In genomic region chr2:148409141-148409540, GRCm38 (mm10) we compare ENCODE assay signal across 8 mouse cellular contexts. TPM values are rescaled to one million over a fixed set of nuclear protein-coding genes. Genes with fewer than 3 reads are reported as not detected.
DNase-seq lines count a peak whose midpoint lies in the region; ATAC-seq and TF ChIP-seq lines count a peak whose summit lies in the region.

No protein-coding gene starts in this region.

- no peak overlapping the region for H3K4me2 ChIP-seq in embryonic facial prominence, embryonic 11.5 days (ENCODE audit: low read depth, low read length)
- H3K4me2 ChIP-seq in limb, embryonic 15.5 days: no peak overlapping the region
- no peak overlapping the region for H3K4me2 ChIP-seq in midbrain, embryonic 15.5 days

- TF ChIP-seq EP300 in heart, adult 2 months (IDR thresholded peaks at IDR 0.05; ENCODE audit: insufficient read depth, low read depth, low read length): peak; percentile 95

- H3K9me3 ChIP-seq in embryonic facial prominence, embryonic 11.5 days (replicated peaks; ENCODE audit: control insufficient read depth, low read length): no peaks in the 10 kb centered on the region
- H3K9me3 ChIP-seq in limb, embryonic 15.5 days: no peaks in the 10 kb centered on the region
- no peaks in the 10 kb centered on the region for H3K9me3 ChIP-seq in midbrain, embryonic 15.5 days

- peak; percentile 91 for DNase-seq in adrenal gland, adult 2 months
- peak; percentile 75 for DNase-seq in embryonic facial prominence, embryonic 11.5 days (ENCODE audit: low spot score)
- DNase-seq in heart, adult 2 months: peak; percentile 88 to 89
- DNase-seq in kidney, adult 2 months: peak; percentile 92
- DNase-seq in spleen, adult 18-20 months: peak; percentile 70 to 73

- no peaks in the 10 kb centered on the region for H3K79me2 ChIP-seq in heart, adult 2 months (replicated peaks; ENCODE audit: control insufficient read depth, insufficient read depth, low read length)

- H3K9ac ChIP-seq in embryonic facial prominence, embryonic 11.5 days (replicated peaks; ENCODE audit: low read length): no peak overlapping the region
- H3K9ac ChIP-seq in heart, adult 2 months (ENCODE audit: low read depth, low read length): 0 out of 2 replicates have a peak overlapping the region, but pooled peaks have one; percentile 15
- H3K9ac ChIP-seq in limb, embryonic 15.5 days: no peak overlapping the region
- H3K9ac ChIP-seq in midbrain, embryonic 15.5 days: no peak overlapping the region

- peak; percentile 73 for TF ChIP-seq CTCF in heart, adult 2 months (IDR thresholded peaks at IDR 0.05)
- peak; percentile 89 for TF ChIP-seq CTCF in kidney, adult 2 months (conservative IDR thresholded peaks at IDR 0.05; ENCODE audit: insufficient read depth, insufficient read length, low read depth, low read length)

- H3K4me3 ChIP-seq in embryonic facial prominence, embryonic 11.5 days (ENCODE audit: low read depth, low read length): no peak overlapping the region
- H3K4me3 ChIP-seq in heart, adult 2 months: no peak overlapping the region
- no peak overlapping the region for H3K4me3 ChIP-seq in kidney, adult 2 months (ENCODE audit: insufficient read depth, low read depth, low read length)
- H3K4me3 ChIP-seq in limb, embryonic 15.5 days: no peak overlapping the region
- no peak overlapping the region for H3K4me3 ChIP-seq in midbrain, embryonic 15.5 days

- ATAC-seq in embryonic facial prominence, embryonic 11.5 days (replicated peaks; ENCODE audit: insufficient number of reproducible peaks, low FRiP score, low TSS enrichment, low read depth): peak; percentile 80
- peak; percentile 45; the same call in 1 of the 2 replicates for ATAC-seq in limb, embryonic 15.5 days (ENCODE audit: insufficient number of reproducible peaks, low FRiP score, low TSS enrichment, low read depth)
- peak; percentile 70 for ATAC-seq in midbrain, embryonic 15.5 days (replicated peaks)
- ATAC-seq in erythroid progenitor cell, adult 5-6 weeks (replicated peaks; ENCODE audit: low FRiP score, poor library complexity, severe bottlenecking): no peak

- 18% methylated on average over 9 of the region's 9 CpGs for WGBS in embryonic facial prominence, embryonic 11.5 days
- 10% methylated on average over 9 of the region's 9 CpGs for WGBS in heart, adult 2 months
- WGBS in kidney, adult 2 months: 11% methylated on average over 9 of the region's 9 CpGs
- 23% methylated on average over 9 of the region's 9 CpGs for WGBS in limb, embryonic 15.5 days
- 23% methylated on average over 9 of the region's 9 CpGs for WGBS in midbrain, embryonic 15.5 days

- no peak overlapping the region for H3K27ac ChIP-seq in embryonic facial prominence, embryonic 11.5 days (replicated peaks; ENCODE audit: low read depth, low read length)
- H3K27ac ChIP-seq in heart, adult 2 months: peak overlapping the region; percentile 91
- no peak overlapping the region for H3K27ac ChIP-seq in kidney, adult 2 months (ENCODE audit: insufficient read depth, low read depth, low read length)
- no peak overlapping the region for H3K27ac ChIP-seq in limb, embryonic 15.5 days
- H3K27ac ChIP-seq in midbrain, embryonic 15.5 days: no peak overlapping the region

- no peak for TF ChIP-seq POLR2A in heart, adult 2 months (IDR thresholded peaks at IDR 0.05; ENCODE audit: insufficient read depth, low read depth, low read length)
- TF ChIP-seq POLR2A in kidney, adult 2 months (IDR thresholded peaks at IDR 0.05; ENCODE audit: low read depth, low read length): no peak

- intact Hi-C loops in heart, adult 2 months (cut with DNase I): loop anchor here (5.0 to 10.0 kb wide), 8 partner anchors 62 to 466 kb away; partner anchors contain the start of gene Cst3

- peaks cover 14% of the 10 kb centered on the region for H3K27me3 ChIP-seq in embryonic facial prominence, embryonic 11.5 days (ENCODE audit: control insufficient read depth, insufficient read depth, low read length)
- no peaks in the 10 kb centered on the region for H3K27me3 ChIP-seq in heart, adult 2 months (ENCODE audit: control insufficient read depth, insufficient read depth, low read length)
- no peaks in the 10 kb centered on the region for H3K27me3 ChIP-seq in kidney, adult 2 months (replicated peaks; ENCODE audit: control insufficient read depth, insufficient read depth, low read length)
- peaks cover 38% of the 10 kb centered on the region for H3K27me3 ChIP-seq in limb, embryonic 15.5 days
- peaks cover 43% of the 10 kb centered on the region for H3K27me3 ChIP-seq in midbrain, embryonic 15.5 days (replicated peaks)

- peaks cover 7% of the 10 kb centered on the region; the same call in 1 of the 2 replicates for H3K4me1 ChIP-seq in embryonic facial prominence, embryonic 11.5 days (ENCODE audit: control insufficient read depth, insufficient read depth, low read length)
- peaks cover 6% of the 10 kb centered on the region for H3K4me1 ChIP-seq in heart, adult 2 months (ENCODE audit: control insufficient read depth, insufficient read depth, low read length)
- no peaks in the 10 kb centered on the region for H3K4me1 ChIP-seq in kidney, adult 2 months (ENCODE audit: control insufficient read depth, insufficient read depth, low read length)
- peaks cover 29% of the 10 kb centered on the region for H3K4me1 ChIP-seq in limb, embryonic 15.5 days
- peaks cover 28% of the 10 kb centered on the region for H3K4me1 ChIP-seq in midbrain, embryonic 15.5 days

- no peaks in the 10 kb centered on the region for H3K36me3 ChIP-seq in embryonic facial prominence, embryonic 11.5 days (replicated peaks; ENCODE audit: control insufficient read depth, insufficient read depth, low read depth, low read length)
- no peaks in the 10 kb centered on the region for H3K36me3 ChIP-seq in heart, adult 2 months (ENCODE audit: control insufficient read depth, insufficient read depth, low read length)
- no peaks in the 10 kb centered on the region for H3K36me3 ChIP-seq in kidney, adult 2 months (ENCODE audit: control insufficient read depth, insufficient read depth, low read length)
- H3K36me3 ChIP-seq in limb, embryonic 15.5 days: no peaks in the 10 kb centered on the region
- no peaks in the 10 kb centered on the region for H3K36me3 ChIP-seq in midbrain, embryonic 15.5 days (replicated peaks)

RNA-seq across cellular contexts. Expression of gene Thbd, which starts 1.2 kb away (rescaled TPM):
- 10 to 100 TPM; 24.8 to 37.1 TPM for total RNA-seq in adrenal gland, adult 2 months (2021)
- polyA plus RNA-seq in adrenal gland, adult 2 months (2012; rRNA removed): 31.1 and 34.6 TPM in 2 replicates
- 12.9 and 13.8 TPM in 2 replicates for polyA plus RNA-seq in embryonic facial prominence, embryonic 11.5 days (2014; fragmentation: Nextera tagmentation; extraction: Ambion mirVana)
- total RNA-seq in heart, adult 2 months (2021): 10 to 100 TPM; 41.7 to 47.8 TPM
- 38.9 and 65.0 TPM in 2 replicates for polyA plus RNA-seq in heart, adult 2 months (2012; rRNA removed)
- polyA plus RNA-seq in kidney, adult 2 months (2012; rRNA removed): 28.4 and 30.6 TPM in 2 replicates
- polyA plus RNA-seq in limb, embryonic 15.5 days (2015; fragmentation: Nextera tagmentation; extraction: Ambion mirVana): 28.5 and 29.1 TPM in 2 replicates
- 13.0 and 14.6 TPM in 2 replicates for polyA plus RNA-seq in midbrain, embryonic 15.5 days (2015; fragmentation: Nextera tagmentation; extraction: Ambion mirVana)
- total RNA-seq in erythroid progenitor cell, adult 5-6 weeks (2015; ENCODE audit: low replicate concordance): 3.4 and 4.7 TPM in 2 replicates
- total RNA-seq in erythroid progenitor cell, adult 5-6 weeks (2017; ENCODE audit: low replicate concordance): 0.45 and 3.2 TPM in 2 replicates

RNA-seq across cellular contexts. Expression of gene Sstr4, which starts 14.0 kb away (rescaled TPM):
- total RNA-seq in adrenal gland, adult 2 months (2021): under 1 TPM; 0.26 to 0.86 TPM
- polyA plus RNA-seq in adrenal gland, adult 2 months (2012; rRNA removed): 0.72 and 0.84 TPM in 2 replicates
- polyA plus RNA-seq in embryonic facial prominence, embryonic 11.5 days (2014; fragmentation: Nextera tagmentation; extraction: Ambion mirVana): 2.2 and 2.5 TPM in 2 replicates
- 1 to 10 TPM; 1.1 to 2.0 TPM for total RNA-seq in heart, adult 2 months (2021)
- 1.4 and 2.4 TPM in 2 replicates for polyA plus RNA-seq in heart, adult 2 months (2012; rRNA removed)
- 0.34 and 0.36 TPM in 2 replicates for polyA plus RNA-seq in kidney, adult 2 months (2012; rRNA removed)
- 3.1 and 3.9 TPM in 2 replicates for polyA plus RNA-seq in limb, embryonic 15.5 days (2015; fragmentation: Nextera tagmentation; extraction: Ambion mirVana)
- polyA plus RNA-seq in midbrain, embryonic 15.5 days (2015; fragmentation: Nextera tagmentation; extraction: Ambion mirVana): 3.4 and 3.9 TPM in 2 replicates
- total RNA-seq in erythroid progenitor cell, adult 5-6 weeks (2015; ENCODE audit: low replicate concordance): not detected in 2 replicates
- total RNA-seq in erythroid progenitor cell, adult 5-6 weeks (2017; ENCODE audit: low replicate concordance): not detected in 2 replicates

RNA-seq across cellular contexts. Expression of gene Cd93, which starts 34.2 kb away (rescaled TPM):
- total RNA-seq in adrenal gland, adult 2 months (2021): 10 to 100 TPM; 22.0 to 26.7 TPM
- 7.9 and 8.4 TPM in 2 replicates for polyA plus RNA-seq in adrenal gland, adult 2 months (2012; rRNA removed)
- 7.2 and 7.4 TPM in 2 replicates for polyA plus RNA-seq in embryonic facial prominence, embryonic 11.5 days (2014; fragmentation: Nextera tagmentation; extraction: Ambion mirVana)
- total RNA-seq in heart, adult 2 months (2021): 10 to 100 TPM; 47.8 to 51.8 TPM
- polyA plus RNA-seq in heart, adult 2 months (2012; rRNA removed): 28.1 and 52.2 TPM in 2 replicates
- polyA plus RNA-seq in kidney, adult 2 months (2012; rRNA removed): 8.6 and 10.3 TPM in 2 replicates
- 12.1 and 12.7 TPM in 2 replicates for polyA plus RNA-seq in limb, embryonic 15.5 days (2015; fragmentation: Nextera tagmentation; extraction: Ambion mirVana)
- 8.1 and 8.7 TPM in 2 replicates for polyA plus RNA-seq in midbrain, embryonic 15.5 days (2015; fragmentation: Nextera tagmentation; extraction: Ambion mirVana)
- 11.2 and 12.2 TPM in 2 replicates for total RNA-seq in erythroid progenitor cell, adult 5-6 weeks (2015; ENCODE audit: low replicate concordance)
- total RNA-seq in erythroid progenitor cell, adult 5-6 weeks (2017; ENCODE audit: low replicate concordance): 8.0 and 9.9 TPM in 2 replicates
